Mouse (Mus musculus) neural tube, embryonic 13.5 days (tissue): ENCODE data around the gene Pcsk1. TPM values are rescaled to one million over a fixed set of nuclear protein-coding genes. Genes with fewer than 3 reads are reported as not detected.

Source experiments
- ATAC-seq: fragments of 200-750 bp; cut with Nextera tagmentation; 2 replicates; pipeline ENCODE4 v1.8.0; 2017; ENCODE audit warnings: low read depth, mild to moderate bottlenecking, moderate TSS enrichment, moderate library complexity
- H3K27ac ChIP-seq: fragments of 300-500 bp; sonication (generic); replicated peaks from 2 replicates; pipeline ENCODE4 v1.5.1; 2015; ENCODE audit warnings: moderate library complexity, mild to moderate bottlenecking, inconsistent platforms
- H3K27me3 ChIP-seq: fragments of 300-500 bp; sonication (generic); 2 replicates; pipeline ENCODE4 v1.6.1; 2015; ENCODE audit warnings: mild to moderate bottlenecking, inconsistent platforms
- H3K36me3 ChIP-seq: fragments of 300-500 bp; sonication (generic); 2 replicates; pipeline ENCODE4 v1.6.1; 2015; ENCODE audit warnings: mild to moderate bottlenecking, inconsistent platforms
- H3K4me1 ChIP-seq: fragments of 300-500 bp; sonication (generic); replicated peaks from 2 replicates; pipeline ENCODE4 v1.6.1; 2015; ENCODE audit warnings: inconsistent platforms
- H3K4me2 ChIP-seq: fragments of 300-500 bp; sonication (generic); 2 replicates; pipeline ENCODE4 v1.6.1; 2015; ENCODE audit warnings: inconsistent platforms, mild to moderate bottlenecking, moderate library complexity
- H3K4me3 ChIP-seq: fragments of 300-500 bp; sonication (generic); 2 replicates; pipeline ENCODE4 v1.5.1; 2015; ENCODE audit warnings: mild to moderate bottlenecking, inconsistent platforms
- H3K9ac ChIP-seq: fragments of 300-500 bp; sonication (generic); 2 replicates; pipeline ENCODE4 v1.6.1; 2015; ENCODE audit warnings: moderate library complexity, mild to moderate bottlenecking, inconsistent platforms
- H3K9me3 ChIP-seq: fragments of 300-500 bp; sonication (generic); 2 replicates; pipeline ENCODE4 v1.6.1; 2016; ENCODE audit warnings: inconsistent platforms
- WGBS: fragments of 180-500 bp; shearing (Covaris S2); methylation state at CpG from one replicate; pipeline ENCODE4 v1.1.7; 2015; 5-methylcytosine and 5-hydroxymethylcytosine counted together
- polyA plus RNA-seq: library from polyadenylated mRNA; unstranded; fragments of >200 nt; fragmentation: Nextera tagmentation; extraction: Ambion mirVana; gene quantifications from 2 replicates; pipeline ENCODE4 v1.2.1, GENCODE M21; 2015

The Pcsk1 gene
- polyA plus RNA-seq = 2.4 and 3.4 TPM in 2 replicates

- H3K27me3 ChIP-seq = peaks cover 7% of the 10 kb centered on the region; the same call in 1 of the 2 replicates
- no peaks in the 10 kb centered on the region for H3K9me3 ChIP-seq
- H3K36me3 ChIP-seq = no peaks in the 10 kb centered on the region
- no peak within 1 kb of the TSS for H3K27ac ChIP-seq
- peaks cover 15% of the 10 kb centered on the region for H3K4me1 ChIP-seq
- peak within 1 kb of the TSS; percentile 67 for H3K9ac ChIP-seq
- peak within 1 kb of the TSS; percentile 50 for H3K4me3 ChIP-seq
- H3K4me2 ChIP-seq = peak within 1 kb of the TSS; percentile 74
- under 1% methylated on average over 28 of the region's 28 CpGs for WGBS
- ATAC-seq = peak; percentile 87
These were observed at the start of gene Pcsk1 for GRCm38 (mm10) chr13:75089721-75090410. Gene Pcsk1 (plus strand): TSS chr13:75089826.

DNA sequence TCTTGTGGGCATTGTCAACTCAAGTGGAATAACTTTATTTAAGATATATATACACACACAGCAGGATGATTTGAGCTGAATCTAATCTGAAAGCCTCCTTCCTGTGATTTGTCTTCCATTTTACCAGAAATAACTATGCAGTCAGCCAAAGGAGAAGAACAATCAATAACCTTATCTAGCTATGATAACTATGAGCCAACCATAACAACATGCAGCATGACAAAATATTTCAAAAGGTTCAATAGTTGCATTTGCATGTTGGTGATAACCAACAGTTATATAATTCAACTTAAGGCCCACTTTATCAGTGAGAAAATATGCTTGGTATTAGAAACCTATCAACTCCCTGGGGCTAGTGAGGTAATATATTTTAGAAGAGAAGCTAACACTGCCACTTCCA lies 30.8 kb upstream of the Pcsk1 start:
- Histone ChIP-seq H3K27me3 (no peaks in the 10 kb centered on the region), H3K4me2 (no peak overlapping the region), H3K36me3 (no peaks in the 10 kb centered on the region), H3K4me3 (no peak overlapping the region), H3K9ac (no peak overlapping the region), H3K27ac (no peak overlapping the region), H3K9me3 (no peaks in the 10 kb centered on the region), H3K4me1 (no peaks in the 10 kb centered on the region)
- no peak for ATAC-seq

DNA sequence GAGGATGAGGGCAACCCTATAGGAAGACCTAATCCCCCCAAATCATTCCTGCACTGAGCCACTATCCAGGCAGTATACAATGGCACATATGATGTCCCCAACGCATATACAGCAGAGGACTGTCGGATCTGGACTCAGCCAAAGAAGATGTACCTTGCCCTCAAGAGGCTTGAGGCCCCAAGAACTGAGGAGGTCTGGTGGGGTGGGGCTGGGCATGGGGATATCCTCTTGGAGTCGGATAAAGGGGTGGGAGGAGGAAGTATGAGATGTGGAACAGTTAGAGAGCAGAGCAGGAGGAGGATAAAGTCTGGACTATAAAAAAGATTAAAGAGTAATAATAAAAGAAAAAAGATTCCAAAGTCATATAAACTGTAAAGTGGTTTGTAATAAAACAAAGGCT lies 25.7 kb upstream of the Pcsk1 start:
- H3K36me3 ChIP-seq = no peaks in the 10 kb centered on the region
- H3K4me1 ChIP-seq = no peaks in the 10 kb centered on the region
- no peaks in the 10 kb centered on the region for H3K27me3 ChIP-seq
- H3K9me3 ChIP-seq = no peaks in the 10 kb centered on the region
- no peak overlapping the region for H3K4me3 ChIP-seq
- H3K27ac ChIP-seq = no peak overlapping the region
- WGBS = 86% methylated on average over 3 of the region's 3 CpGs
- H3K4me2 ChIP-seq = no peak overlapping the region
- no peak overlapping the region for H3K9ac ChIP-seq
- no peak for ATAC-seq

GRCm38 (mm10) chr13:75088597-75088996 lies 1.0 kb upstream of the Pcsk1 start:
- Histone ChIP-seq H3K4me2 (no peak overlapping the region), H3K27ac (no peak overlapping the region), H3K4me1 (peaks cover 15% of the 10 kb centered on the region), H3K4me3 (no peak overlapping the region), H3K9me3 (no peaks in the 10 kb centered on the region), H3K36me3 (no peaks in the 10 kb centered on the region), H3K9ac (no peak overlapping the region), H3K27me3 (peaks cover 7% of the 10 kb centered on the region; the same call in 1 of the 2 replicates)
- 22% methylated on average over 6 of the region's 6 CpGs for WGBS
- ATAC-seq = no peak

GRCm38 (mm10) chr13:75090411-75090779 lies 769 bp downstream of the Pcsk1 start:
- Histone ChIP-seq H3K9ac (peak overlapping the region; percentile 67), H3K27ac (no peak overlapping the region)
- WGBS = under 1% methylated on average over 12 of the region's 12 CpGs

DNA sequence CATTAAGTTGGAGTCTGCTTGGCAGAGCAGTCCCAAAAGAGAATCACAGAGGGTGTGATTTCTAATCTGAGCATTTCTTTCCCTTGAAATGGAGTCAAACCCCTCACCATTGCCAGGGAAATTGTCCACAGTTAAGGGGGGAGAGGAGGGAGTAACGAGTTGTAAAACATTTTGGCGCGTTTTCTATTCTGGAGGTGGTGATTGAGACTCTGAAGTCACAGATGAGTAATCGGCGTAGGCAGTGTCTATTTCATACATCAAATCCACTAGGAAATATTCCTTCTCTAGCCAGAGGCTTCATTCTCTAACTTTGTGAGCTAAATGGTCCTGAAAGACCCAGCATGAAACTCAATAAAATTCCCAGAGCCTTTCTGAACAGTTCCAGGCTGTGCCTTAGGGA lies 1.4 kb downstream of the Pcsk1 start:
- no peaks in the 10 kb centered on the region for H3K36me3 ChIP-seq
- peaks cover 7% of the 10 kb centered on the region; the same call in 1 of the 2 replicates for H3K27me3 ChIP-seq
- peak overlapping the region; percentile 74 for H3K4me2 ChIP-seq
- no peak overlapping the region for H3K27ac ChIP-seq
- whole genome bisulfite sequencing = 32% methylated on average over 5 of the region's 5 CpGs
- H3K4me3 ChIP-seq = peak overlapping the region; percentile 50
- peaks cover 15% of the 10 kb centered on the region for H3K4me1 ChIP-seq
- ATAC-seq = peak; percentile 2; the same call in 1 of the 2 replicates
- H3K9ac ChIP-seq = no peak overlapping the region
- H3K9me3 ChIP-seq = no peaks in the 10 kb centered on the region

More at GRCm38 (mm10) chr13:75090411-75090779, 769 bp downstream of the Pcsk1 start:
- Histone ChIP-seq H3K4me2 (peak overlapping the region; percentile 74), H3K4me3 (peak overlapping the region; percentile 50), H3K4me1 (peaks cover 15% of the 10 kb centered on the region), H3K36me3 (no peaks in the 10 kb centered on the region), H3K27me3 (peaks cover 7% of the 10 kb centered on the region; the same call in 1 of the 2 replicates), H3K9me3 (no peaks in the 10 kb centered on the region)
- ATAC-seq = peak; percentile 74

DNA sequence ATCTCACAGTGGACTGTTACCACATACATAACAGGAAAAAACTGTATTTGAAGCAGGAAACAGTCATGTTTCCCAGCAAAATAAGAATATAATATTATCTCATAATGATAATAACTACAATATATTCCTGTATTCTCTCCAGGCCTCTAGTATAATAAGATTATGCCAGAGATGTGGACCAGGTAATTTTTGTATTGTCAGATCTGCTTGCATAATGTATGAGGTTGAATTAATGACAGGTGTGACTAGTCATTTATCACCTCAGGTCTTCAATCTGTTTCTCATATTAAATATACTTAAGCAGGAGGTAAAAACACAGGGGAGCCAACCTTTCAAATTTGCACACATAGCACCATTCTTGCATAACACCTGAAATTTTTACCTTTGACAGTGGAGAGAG lies 5.9 kb downstream of the Pcsk1 start:
- Histone ChIP-seq H3K9me3 (no peaks in the 10 kb centered on the region), H3K4me2 (no peak overlapping the region), H3K9ac (no peak overlapping the region), H3K4me1 (peaks cover 9% of the 10 kb centered on the region), H3K36me3 (no peaks in the 10 kb centered on the region), H3K4me3 (no peak overlapping the region), H3K27me3 (no peaks in the 10 kb centered on the region), H3K27ac (no peak overlapping the region)
- ATAC-seq = 0 out of 2 replicates have a peak, but pooled peaks have one; percentile 36

DNA sequence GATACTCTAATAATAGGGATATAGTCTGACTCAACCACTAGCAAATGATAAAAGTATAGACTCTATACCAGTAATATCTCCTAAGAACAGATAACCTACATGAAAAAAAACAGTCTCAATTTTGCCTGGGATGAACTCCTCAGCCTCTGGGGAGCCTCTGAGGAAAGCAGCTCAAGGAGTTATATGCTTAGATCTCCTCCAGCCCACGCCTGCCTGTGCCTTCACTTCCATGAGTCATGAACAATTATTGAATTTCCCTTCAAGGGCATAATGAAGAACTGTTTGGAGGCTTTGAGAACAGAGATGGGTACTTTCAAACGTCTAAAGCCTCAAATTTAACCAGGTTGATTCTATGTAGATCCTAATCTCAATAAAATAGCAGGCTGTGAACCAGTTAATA lies 23.5 kb downstream of the Pcsk1 start:
- 68% methylated on average over 2 of the region's 2 CpGs for whole genome bisulfite sequencing
- H3K4me2 ChIP-seq = no peak overlapping the region
- H3K9ac ChIP-seq = no peak overlapping the region
- ATAC-seq = no peak
- H3K27me3 ChIP-seq = no peaks in the 10 kb centered on the region
- H3K9me3 ChIP-seq = no peaks in the 10 kb centered on the region
- no peak overlapping the region for H3K4me3 ChIP-seq
- no peaks in the 10 kb centered on the region for H3K4me1 ChIP-seq
- no peak overlapping the region for H3K27ac ChIP-seq
- H3K36me3 ChIP-seq = no peaks in the 10 kb centered on the region

DNA sequence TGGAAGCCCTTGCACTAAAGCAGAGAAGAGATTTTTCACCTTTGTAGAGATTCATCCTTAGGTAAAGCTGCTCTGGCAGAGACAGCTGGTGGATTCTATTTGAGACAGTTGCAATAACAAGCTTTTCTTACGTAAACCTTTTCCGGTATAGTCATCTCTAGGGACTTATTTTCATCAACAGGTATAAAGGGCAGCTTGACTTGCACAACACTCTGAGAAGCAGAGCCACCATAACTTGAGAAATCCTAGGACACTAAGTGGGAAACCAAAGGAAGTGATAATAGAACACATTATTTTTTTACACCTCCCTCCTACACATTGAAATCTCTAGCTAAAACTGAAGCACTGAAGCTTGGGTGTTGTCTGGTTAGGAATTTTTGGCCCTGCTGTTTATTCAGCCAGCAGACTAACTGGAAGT lies 24.4 kb downstream of the Pcsk1 start:
- H3K36me3 ChIP-seq = no peaks in the 10 kb centered on the region
- H3K27ac ChIP-seq = no peak overlapping the region
- no peak for ATAC-seq
- no peak overlapping the region for H3K4me2 ChIP-seq
- 93% methylated on average over 2 of the region's 2 CpGs for WGBS
- H3K27me3 ChIP-seq = no peaks in the 10 kb centered on the region
- H3K9ac ChIP-seq = no peak overlapping the region
- H3K9me3 ChIP-seq = no peaks in the 10 kb centered on the region
- no peaks in the 10 kb centered on the region for H3K4me1 ChIP-seq
- no peak overlapping the region for H3K4me3 ChIP-seq

DNA sequence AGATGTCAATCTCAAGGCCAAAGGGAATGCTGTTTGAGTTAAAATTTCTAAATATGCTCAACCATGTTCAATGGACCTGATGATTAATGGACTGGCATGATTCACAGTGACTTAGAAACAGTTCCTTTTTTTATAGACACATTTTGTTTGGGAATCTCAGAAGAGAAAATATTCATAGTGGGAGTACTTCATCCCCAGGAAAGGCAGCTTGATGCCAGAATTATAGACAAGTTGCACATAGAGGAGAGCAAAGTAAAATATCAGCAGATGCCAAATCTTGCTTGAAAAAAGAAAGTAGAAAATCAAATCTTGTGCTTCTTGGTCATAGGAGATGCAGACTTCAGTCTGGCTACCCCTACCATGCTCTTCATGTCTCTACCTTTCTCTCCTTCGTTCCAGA lies 25.2 kb downstream of the Pcsk1 start:
- Histone ChIP-seq H3K27ac (no peak overlapping the region), H3K4me3 (no peak overlapping the region), H3K36me3 (no peaks in the 10 kb centered on the region), H3K4me2 (no peak overlapping the region), H3K27me3 (no peaks in the 10 kb centered on the region), H3K9me3 (no peaks in the 10 kb centered on the region), H3K4me1 (no peaks in the 10 kb centered on the region), H3K9ac (no peak overlapping the region)
- 94% methylated on average over 1 of the region's 1 CpGs for WGBS
- no peak for ATAC-seq

GRCm38 (mm10) chr13:75135833-75136232 lies 46.2 kb downstream of the Pcsk1 start:
- H3K36me3 ChIP-seq = no peaks in the 10 kb centered on the region
- H3K9ac ChIP-seq = no peak overlapping the region
- ATAC-seq = no peak

GRCm38 (mm10) chr13:75160661-75161060 lies 71.0 kb downstream of the Pcsk1 start:
- Histone ChIP-seq H3K4me3 (no peak overlapping the region), H3K27me3 (no peaks in the 10 kb centered on the region), H3K36me3 (no peaks in the 10 kb centered on the region), H3K4me1 (no peaks in the 10 kb centered on the region), H3K27ac (no peak overlapping the region), H3K9ac (no peak overlapping the region), H3K4me2 (no peak overlapping the region), H3K9me3 (no peaks in the 10 kb centered on the region)
- 16% methylated on average over 1 of the region's 1 CpGs for WGBS
- ATAC-seq = no peak

More at GRCm38 (mm10) chr13:75135833-75136232, 46.2 kb downstream of the Pcsk1 start:
- Histone ChIP-seq H3K9me3 (no peaks in the 10 kb centered on the region), H3K4me1 (no peaks in the 10 kb centered on the region), H3K4me3 (no peak overlapping the region), H3K4me2 (no peak overlapping the region), H3K27ac (no peak overlapping the region), H3K27me3 (no peaks in the 10 kb centered on the region)

GRCm38 (mm10) chr13:75163408-75163807 lies 73.8 kb downstream of the Pcsk1 start:
- Histone ChIP-seq H3K4me1 (no peaks in the 10 kb centered on the region), H3K9ac (no peak overlapping the region), H3K4me2 (no peak overlapping the region), H3K9me3 (no peaks in the 10 kb centered on the region), H3K27me3 (no peaks in the 10 kb centered on the region), H3K36me3 (no peaks in the 10 kb centered on the region), H3K27ac (no peak overlapping the region), H3K4me3 (no peak overlapping the region)
- WGBS = 53% methylated on average over 1 of the region's 1 CpGs
- ATAC-seq = no peak
